ENCODE assay signal across 8 mouse cellular contexts in genomic region chr6:134038881-134039280, GRCm38 (mm10). TPM values are rescaled to one million over a fixed set of nuclear protein-coding genes. Genes with fewer than 3 reads are reported as not detected.
A peak's percentile ranks its signal among the peaks of the same experiment; 100 is the strongest.
DNase-seq lines count a peak whose midpoint lies in the region; ATAC-seq and TF ChIP-seq lines count a peak whose summit lies in the region.

No protein-coding gene starts in this region.

- H3K9me3 ChIP-seq in forebrain, embryonic 10.5 days = no peaks in the 10 kb centered on the region
- no peaks in the 10 kb centered on the region for H3K9me3 ChIP-seq in forebrain, embryonic 15.5 days
- H3K9me3 ChIP-seq in forebrain, embryonic 13.5 days (replicated peaks) = no peaks in the 10 kb centered on the region
- no peaks in the 10 kb centered on the region for H3K9me3 ChIP-seq in lung, embryonic 14.5 days (ENCODE audit: low read depth, low read length)

- no peak for TF ChIP-seq CTCF in lung, embryonic 14.5 days (IDR thresholded peaks at IDR 0.05; ENCODE audit: low read depth)

- H3K4me1 ChIP-seq in forebrain, embryonic 10.5 days = peaks cover 73% of the 10 kb centered on the region
- peaks cover 42% of the 10 kb centered on the region for H3K4me1 ChIP-seq in forebrain, embryonic 15.5 days
- H3K4me1 ChIP-seq in forebrain, embryonic 13.5 days = peaks cover 43% of the 10 kb centered on the region
- peaks cover 35% of the 10 kb centered on the region for H3K4me1 ChIP-seq in lung, embryonic 14.5 days (ENCODE audit: insufficient read depth)

- no peak overlapping the region; the same call in 1 of the 2 replicates for H3K27ac ChIP-seq in forebrain, embryonic 10.5 days
- H3K27ac ChIP-seq in forebrain, embryonic 15.5 days (replicated peaks) = no peak overlapping the region
- H3K27ac ChIP-seq in forebrain, embryonic 13.5 days = no peak overlapping the region
- H3K27ac ChIP-seq in lung, embryonic 14.5 days (ENCODE audit: low read depth) = no peak overlapping the region

- H3K4me3 ChIP-seq in forebrain, embryonic 10.5 days = peak overlapping the region; percentile 81
- H3K4me3 ChIP-seq in forebrain, embryonic 15.5 days = no peak overlapping the region
- H3K4me3 ChIP-seq in forebrain, embryonic 13.5 days = no peak overlapping the region
- H3K4me3 ChIP-seq in lung, embryonic 14.5 days (ENCODE audit: low read depth, low read length) = peak overlapping the region; percentile 58; the same call in 1 of the 2 replicates

- no peaks in the 10 kb centered on the region for H3K27me3 ChIP-seq in forebrain, embryonic 10.5 days (ENCODE audit: poor library complexity, severe bottlenecking)
- no peaks in the 10 kb centered on the region for H3K27me3 ChIP-seq in forebrain, embryonic 15.5 days
- H3K27me3 ChIP-seq in forebrain, embryonic 13.5 days = no peaks in the 10 kb centered on the region
- no peaks in the 10 kb centered on the region for H3K27me3 ChIP-seq in lung, embryonic 14.5 days (ENCODE audit: insufficient read depth, low read length)

- 22% methylated on average over 6 of the region's 6 CpGs for WGBS in forebrain, embryonic 10.5 days
- WGBS in forebrain, embryonic 15.5 days = 46% methylated on average over 6 of the region's 6 CpGs
- WGBS in forebrain, embryonic 13.5 days = 30% methylated on average over 6 of the region's 6 CpGs
- WGBS in lung, embryonic 14.5 days = 13% methylated on average over 6 of the region's 6 CpGs

- H3K36me3 ChIP-seq in forebrain, embryonic 10.5 days (replicated peaks) = peaks cover 12% of the 10 kb centered on the region
- H3K36me3 ChIP-seq in forebrain, embryonic 15.5 days = no peaks in the 10 kb centered on the region
- H3K36me3 ChIP-seq in forebrain, embryonic 13.5 days (ENCODE audit: poor library complexity, severe bottlenecking) = no peaks in the 10 kb centered on the region
- H3K36me3 ChIP-seq in lung, embryonic 14.5 days (ENCODE audit: insufficient read depth) = no peaks in the 10 kb centered on the region

- no peak overlapping the region for H3K4me2 ChIP-seq in forebrain, embryonic 15.5 days (replicated peaks)
- H3K4me2 ChIP-seq in forebrain, embryonic 13.5 days = peak overlapping the region; percentile 69; the same call in 1 of the 2 replicates
- H3K4me2 ChIP-seq in lung, embryonic 14.5 days = peak overlapping the region; percentile 79

- H3K9ac ChIP-seq in forebrain, embryonic 15.5 days (replicated peaks) = no peak overlapping the region
- H3K9ac ChIP-seq in forebrain, embryonic 13.5 days = 0 out of 2 replicates have a peak overlapping the region, but pooled peaks have one; percentile 40
- H3K9ac ChIP-seq in lung, embryonic 14.5 days = peak overlapping the region; percentile 24; the same call in 1 of the 2 replicates

- ATAC-seq in forebrain, embryonic 15.5 days (replicated peaks) = no peak
- ATAC-seq in forebrain, embryonic 13.5 days = no peak
- ATAC-seq in lung, embryonic 14.5 days (ENCODE audit: insufficient read depth) = no peak

- DNase-seq in forebrain, embryonic 10.5 days (ENCODE audit: extremely low spot score, low spot score) = peak; percentile 19
- DNase-seq in kidney, adult 18-20 months = peak; percentile 74
- peak; percentile 55 for DNase-seq in lung, embryonic 14.5 days
- peak; percentile 58 for DNase-seq in testis, postnatal 10 days (ENCODE audit: low spot score)
- DNase-seq in right cerebral cortex, postnatal 14 days = no peak
- DNase-seq in thymus, postnatal 10 days (ENCODE audit: low spot score in 2 of 2) = no peak

RNA-seq across cellular contexts. Expression of gene Etv6, which starts 3.4 kb away (rescaled TPM):
- 16.2 TPM in 2 replicates for polyA plus RNA-seq in forebrain, embryonic 10.5 days (2016; fragmentation: Nextera tagmentation; extraction: Ambion mirVana)
- polyA plus RNA-seq in forebrain, embryonic 15.5 days (2015; fragmentation: Nextera tagmentation; extraction: Ambion mirVana) = 5.5 and 6.8 TPM in 2 replicates
- polyA plus RNA-seq in forebrain, embryonic 13.5 days (2015; fragmentation: Nextera tagmentation; extraction: Ambion mirVana) = 7.2 and 8.5 TPM in 2 replicates
- polyA plus RNA-seq in lung, embryonic 14.5 days (2014; fragmentation: Nextera tagmentation; extraction: Ambion mirVana) = 20.4 and 21.4 TPM in 2 replicates

Comparison
In these comparisons a context has a peak if more than half of its experiments do, and no peak if none do; other contexts are left out.
1. H3K4me3 ChIP-seq: peak in forebrain, embryonic 10.5 days (single experiment) and lung, embryonic 14.5 days (single experiment); none in forebrain, embryonic 15.5 days (single experiment) and forebrain, embryonic 13.5 days (single experiment).
2. DNase-seq: peak in forebrain, embryonic 10.5 days (single experiment), kidney, adult 18-20 months (single experiment), lung, embryonic 14.5 days (single experiment) and testis, postnatal 10 days (single experiment); none in right cerebral cortex, postnatal 14 days (single experiment) and thymus, postnatal 10 days (0 of 2).